24 mouse cellular contexts compared by ENCODE assay signal in genomic region chr15:27678511-27678910, GRCm38 (mm10).
"Had no signal": no experiment of that assay in that cellular context is flagged by ENCODE, and none has a peak within 500 bp of the region (broad histone marks: within the 10 kb centered on the region; RNA-seq: fewer than 3 reads in every experiment).

No protein-coding gene starts in this region.

- ATAC-seq: forebrain, postnatal 0 days; hindbrain, postnatal 0 days; intestine, embryonic 16.5 days had no signal

- H3K36me3 ChIP-seq: heart, embryonic 13.5 days; heart, embryonic 15.5 days; hindbrain, embryonic 13.5 days; hindbrain, embryonic 15.5 days; kidney, embryonic 15.5 days; limb, embryonic 13.5 days; limb, embryonic 15.5 days had no signal

- H3K9me3 ChIP-seq: heart, embryonic 13.5 days; heart, embryonic 15.5 days; hindbrain, embryonic 13.5 days; hindbrain, embryonic 15.5 days; kidney, embryonic 15.5 days; limb, embryonic 13.5 days; limb, embryonic 15.5 days had no signal

- H3K4me2 ChIP-seq: heart, embryonic 11.5 days; heart, embryonic 13.5 days; heart, embryonic 15.5 days; hindbrain, embryonic 13.5 days; hindbrain, embryonic 15.5 days; kidney, embryonic 15.5 days; limb, embryonic 13.5 days; limb, embryonic 15.5 days had no signal

- H3K9ac ChIP-seq: forebrain, postnatal 0 days; heart, embryonic 13.5 days; heart, embryonic 15.5 days; hindbrain, embryonic 13.5 days; hindbrain, embryonic 15.5 days; kidney, embryonic 15.5 days; limb, embryonic 13.5 days; limb, embryonic 15.5 days had no signal

- H3K4me3 ChIP-seq: heart, embryonic 13.5 days; heart, embryonic 15.5 days; hindbrain, embryonic 13.5 days; hindbrain, embryonic 15.5 days; kidney, embryonic 15.5 days; limb, embryonic 13.5 days; limb, embryonic 15.5 days had no signal

- H3K27me3 ChIP-seq: hindbrain, embryonic 15.5 days; kidney, embryonic 15.5 days; limb, embryonic 15.5 days had no signal

- H3K27ac ChIP-seq: heart, embryonic 13.5 days; heart, embryonic 15.5 days; hindbrain, embryonic 13.5 days; hindbrain, embryonic 15.5 days; hindbrain, postnatal 0 days; kidney, embryonic 15.5 days; kidney, postnatal 0 days; limb, embryonic 13.5 days; limb, embryonic 15.5 days had no signal

- DNase-seq: forebrain, postnatal 0 days; gastrocnemius, postnatal 14 days; gastrocnemius, postnatal 36 days; heart, adult 18-20 months; heart, postnatal 14 days; heart, postnatal 36 days; kidney, adult 11 months; kidney, adult 2 months; kidney, adult 9 months; kidney, postnatal 14 days; kidney, postnatal 36 days; layer of hippocampus, adult 9-11 months; layer of hippocampus, postnatal 36 days had no signal
